Mouse (Mus musculus): ENCODE results near the gene Myl4. TPM values are rescaled to one million over a fixed set of nuclear protein-coding genes. Genes with fewer than 3 reads are reported as not detected.

Gene Myl4
- polyA plus RNA-seq, 1 experiment from 2014 or later: 4.7 TPM

DNA sequence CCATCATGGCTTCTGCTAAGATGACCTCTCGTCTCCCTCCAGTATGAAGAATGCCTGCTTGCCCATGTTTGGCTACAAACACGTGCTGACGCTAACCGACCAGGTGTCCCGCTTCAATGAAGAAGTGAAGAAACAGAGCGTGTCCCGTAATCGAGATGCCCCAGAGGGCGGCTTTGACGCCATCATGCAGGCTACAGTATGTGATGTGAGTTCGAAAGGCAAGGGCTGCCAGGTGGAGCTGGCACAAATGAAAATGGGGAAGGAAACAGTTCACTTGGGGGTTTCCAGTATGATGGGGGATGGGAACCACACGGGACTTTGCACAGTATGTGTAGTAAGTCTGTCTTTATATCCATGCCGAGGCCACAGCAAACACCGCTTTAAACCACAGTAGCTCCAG lies 86.5 kb downstream of the Myl4 start:
- no peak for ATAC-seq
- Histone ChIP-seq H3K4me3 (ENCODE audit: low read length) (no peak overlapping the region), H3K9me3 (ENCODE audit: control insufficient read depth, low read length) (no peaks in the 10 kb centered on the region), H3K36me3 (ENCODE audit: control insufficient read depth, insufficient read depth, low read length) (no peaks in the 10 kb centered on the region), H3K27me3 (replicated peaks; ENCODE audit: control insufficient read depth, insufficient read depth, low read length) (no peaks in the 10 kb centered on the region), H3K4me1 (ENCODE audit: control insufficient read depth, insufficient read depth, low read length) (no peaks in the 10 kb centered on the region), H3K27ac (ENCODE audit: low read length) (no peak overlapping the region), H3K4me2 (ENCODE audit: low read depth, low read length) (no peak overlapping the region), H3K9ac (ENCODE audit: low read depth, low read length) (no peak overlapping the region)
- 92% methylated on average over 14 of the region's 14 CpGs for WGBS

DNA sequence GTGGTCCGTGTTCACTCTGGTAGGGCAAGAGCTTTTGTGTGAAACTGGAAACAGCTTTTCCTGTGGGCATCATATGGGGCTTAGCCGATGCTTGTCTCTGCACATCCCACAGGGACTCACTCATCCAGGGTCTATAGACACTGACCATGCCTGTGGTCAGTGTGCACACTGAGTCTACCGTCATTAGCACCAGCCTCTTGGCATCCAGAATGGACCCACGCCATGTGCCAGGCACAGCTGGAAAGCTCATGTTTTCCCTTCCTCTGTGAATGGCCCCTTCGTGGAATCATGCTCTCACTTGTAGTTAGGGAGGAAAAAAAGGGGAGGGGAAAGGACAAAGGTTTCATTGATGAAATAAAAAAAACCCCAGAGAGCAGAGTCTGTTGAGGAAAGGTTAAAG lies 87.5 kb downstream of the Myl4 start:
- Histone ChIP-seq H3K4me3 (ENCODE audit: low read length) (no peak overlapping the region), H3K9ac (ENCODE audit: low read depth, low read length) (no peak overlapping the region), H3K4me1 (ENCODE audit: control insufficient read depth, insufficient read depth, low read length) (no peaks in the 10 kb centered on the region), H3K27me3 (replicated peaks; ENCODE audit: control insufficient read depth, insufficient read depth, low read length) (no peaks in the 10 kb centered on the region), H3K36me3 (ENCODE audit: control insufficient read depth, insufficient read depth, low read length) (no peaks in the 10 kb centered on the region), H3K9me3 (ENCODE audit: control insufficient read depth, low read length) (no peaks in the 10 kb centered on the region), H3K27ac (ENCODE audit: low read length) (no peak overlapping the region), H3K4me2 (ENCODE audit: low read depth, low read length) (no peak overlapping the region)
- no peak for ATAC-seq
- WGBS: 69% methylated on average over 5 of the region's 5 CpGs

DNA sequence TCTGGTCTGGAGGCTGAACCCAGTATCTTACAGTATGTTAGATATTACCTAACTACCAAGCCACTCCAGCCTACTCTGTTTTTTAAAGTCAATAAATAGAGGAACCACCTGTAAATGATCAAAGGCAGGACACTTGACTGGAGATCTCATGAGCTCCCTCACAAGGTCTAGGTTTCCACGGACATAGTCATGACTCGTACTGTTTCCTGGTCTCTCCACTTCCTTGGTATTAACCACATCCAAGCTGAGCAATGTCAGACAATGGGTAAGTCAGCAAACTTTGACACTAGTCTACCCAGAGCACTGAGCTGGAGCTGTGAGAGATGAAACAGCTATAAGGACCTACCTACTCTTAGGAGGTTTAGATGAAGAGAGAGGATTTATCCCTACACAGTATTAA lies 88.4 kb downstream of the Myl4 start:
- Histone ChIP-seq H3K9me3 (ENCODE audit: control insufficient read depth, low read length) (no peaks in the 10 kb centered on the region), H3K9ac (ENCODE audit: low read depth, low read length) (no peak overlapping the region), H3K4me2 (ENCODE audit: low read depth, low read length) (no peak overlapping the region), H3K27me3 (replicated peaks; ENCODE audit: control insufficient read depth, insufficient read depth, low read length) (no peaks in the 10 kb centered on the region), H3K27ac (ENCODE audit: low read length) (no peak overlapping the region), H3K36me3 (ENCODE audit: control insufficient read depth, insufficient read depth, low read length) (no peaks in the 10 kb centered on the region), H3K4me1 (ENCODE audit: control insufficient read depth, insufficient read depth, low read length) (no peaks in the 10 kb centered on the region), H3K4me3 (ENCODE audit: low read length) (no peak overlapping the region)
- WGBS: 74% methylated on average over 2 of the region's 2 CpGs
- ATAC-seq: no peak

DNA sequence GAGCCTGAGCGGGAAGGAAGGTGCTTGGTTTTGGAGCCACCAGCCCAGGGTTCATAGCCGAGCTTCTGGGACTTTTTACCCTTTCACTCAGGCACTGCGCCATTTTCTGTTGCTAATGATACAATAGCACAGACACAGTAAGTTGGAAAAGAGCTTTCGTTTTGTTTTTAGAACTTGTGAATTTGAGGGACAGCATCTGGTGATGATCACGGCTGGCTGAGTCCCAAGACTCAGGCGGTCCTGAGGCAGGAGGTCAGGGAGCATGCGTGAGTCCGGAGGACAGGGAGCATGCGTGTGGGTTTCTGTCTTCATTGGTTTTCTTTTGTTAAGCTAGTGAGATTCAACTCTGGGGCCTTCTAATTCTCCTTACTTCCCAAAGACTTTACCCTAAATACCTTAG lies 89.2 kb downstream of the Myl4 start:
- H3K27me3 ChIP-seq (replicated peaks; ENCODE audit: control insufficient read depth, insufficient read depth, low read length): no peaks in the 10 kb centered on the region
- H3K4me1 ChIP-seq (ENCODE audit: control insufficient read depth, insufficient read depth, low read length): no peaks in the 10 kb centered on the region
- no peak overlapping the region for H3K4me2 ChIP-seq (ENCODE audit: low read depth, low read length)
- no peak overlapping the region for H3K4me3 ChIP-seq (ENCODE audit: low read length)
- WGBS: 80% methylated on average over 9 of the region's 9 CpGs
- H3K27ac ChIP-seq (ENCODE audit: low read length): no peak overlapping the region
- no peaks in the 10 kb centered on the region for H3K36me3 ChIP-seq (ENCODE audit: control insufficient read depth, insufficient read depth, low read length)
- H3K9me3 ChIP-seq (ENCODE audit: control insufficient read depth, low read length): no peaks in the 10 kb centered on the region
- H3K9ac ChIP-seq (ENCODE audit: low read depth, low read length): no peak overlapping the region
- ATAC-seq: no peak

DNA sequence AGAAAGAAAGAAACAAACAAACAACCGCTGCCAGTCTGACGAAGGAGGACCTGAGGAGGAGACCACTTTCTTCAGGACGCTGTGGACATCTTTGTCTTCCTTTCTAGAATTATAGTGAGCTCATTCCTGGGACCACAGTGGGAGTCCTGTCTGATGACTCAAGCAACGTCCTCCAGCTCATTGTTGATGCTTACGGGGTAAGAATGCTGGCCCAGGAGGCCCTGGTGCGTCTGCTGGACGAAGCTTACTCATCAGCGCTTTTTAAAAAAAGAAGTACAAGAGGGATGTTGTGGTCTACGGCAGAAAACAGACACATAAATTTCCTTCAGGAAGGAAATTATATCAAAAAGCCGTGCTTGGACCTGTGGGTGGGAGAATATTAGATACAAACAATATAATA lies 90.4 kb downstream of the Myl4 start:
- WGBS: 74% methylated on average over 10 of the region's 10 CpGs
- H3K9ac ChIP-seq (ENCODE audit: low read depth, low read length): no peak overlapping the region
- H3K27ac ChIP-seq (ENCODE audit: low read length): no peak overlapping the region
- no peak overlapping the region for H3K4me3 ChIP-seq (ENCODE audit: low read length)
- no peaks in the 10 kb centered on the region for H3K4me1 ChIP-seq (ENCODE audit: control insufficient read depth, insufficient read depth, low read length)
- no peak for ATAC-seq
- H3K9me3 ChIP-seq (ENCODE audit: control insufficient read depth, low read length): no peaks in the 10 kb centered on the region
- no peaks in the 10 kb centered on the region for H3K27me3 ChIP-seq (replicated peaks; ENCODE audit: control insufficient read depth, insufficient read depth, low read length)
- H3K4me2 ChIP-seq (ENCODE audit: low read depth, low read length): no peak overlapping the region
- no peaks in the 10 kb centered on the region for H3K36me3 ChIP-seq (ENCODE audit: control insufficient read depth, insufficient read depth, low read length)

DNA sequence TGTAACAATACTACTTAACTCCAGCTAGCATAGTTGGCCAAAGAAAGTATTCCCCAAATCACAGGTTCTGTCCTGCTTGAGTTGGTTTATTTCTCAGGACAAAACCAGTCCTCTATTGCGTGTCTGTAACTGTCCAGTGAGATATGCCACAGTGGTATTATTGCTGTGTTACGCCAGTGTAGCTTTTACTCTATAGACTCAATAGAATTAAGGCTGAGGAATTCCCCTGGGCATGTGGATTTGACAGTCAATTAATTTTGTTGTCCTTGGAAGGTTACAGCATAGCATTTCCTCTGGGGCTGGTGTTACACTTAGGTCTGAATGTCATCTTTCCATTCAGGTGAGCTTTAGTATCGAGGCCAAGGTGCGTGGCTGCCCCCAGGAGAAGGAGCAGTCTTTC lies 92.8 kb downstream of the Myl4 start:
- Histone ChIP-seq H3K27me3 (replicated peaks; ENCODE audit: control insufficient read depth, insufficient read depth, low read length) (no peaks in the 10 kb centered on the region), H3K9me3 (ENCODE audit: control insufficient read depth, low read length) (no peaks in the 10 kb centered on the region), H3K4me1 (ENCODE audit: control insufficient read depth, insufficient read depth, low read length) (no peaks in the 10 kb centered on the region), H3K9ac (ENCODE audit: low read depth, low read length) (no peak overlapping the region), H3K27ac (ENCODE audit: low read length) (no peak overlapping the region), H3K4me3 (ENCODE audit: low read length) (no peak overlapping the region), H3K36me3 (ENCODE audit: control insufficient read depth, insufficient read depth, low read length) (no peaks in the 10 kb centered on the region), H3K4me2 (ENCODE audit: low read depth, low read length) (no peak overlapping the region)
- ATAC-seq: no peak
- WGBS: 80% methylated on average over 4 of the region's 4 CpGs

Other genes with a start within 250 kb of the Myl4 start
- 13.7 and 14.4 TPM in 2 replicates for gene Kansl1, start 81.8 kb upstream of the Myl4 start, polyA plus RNA-seq (2015; fragmentation: Nextera tagmentation; extraction: Ambion mirVana)
- gene Cdc27, start within 50 bp of the Myl4 start, polyA plus RNA-seq (2015; fragmentation: Nextera tagmentation; extraction: Ambion mirVana): 20.5 and 24.4 TPM in 2 replicates
- 4.9 and 5.5 TPM in 2 replicates for gene Itgb3, start 57.3 kb downstream of the Myl4 start, polyA plus RNA-seq (2015; fragmentation: Nextera tagmentation; extraction: Ambion mirVana)
- gene Gm11639, start 135.0 kb downstream of the Myl4 start, polyA plus RNA-seq (2015; fragmentation: Nextera tagmentation; extraction: Ambion mirVana): 0.02 TPM in 1 of 2 replicates, not detected in the other

Data from intestine, embryonic 16.5 days (tissue).